Mouse (Mus musculus): ENCODE data around the gene Kat6b. TPM values are rescaled to one million over a fixed set of nuclear protein-coding genes. Genes with fewer than 3 reads are reported as not detected.
A peak's percentile ranks its signal among the peaks of the same experiment; 100 is the strongest.

The Kat6b gene
- total RNA-seq, 2 experiments from 2014 or later, result 104 to 117 TPM

DNA sequence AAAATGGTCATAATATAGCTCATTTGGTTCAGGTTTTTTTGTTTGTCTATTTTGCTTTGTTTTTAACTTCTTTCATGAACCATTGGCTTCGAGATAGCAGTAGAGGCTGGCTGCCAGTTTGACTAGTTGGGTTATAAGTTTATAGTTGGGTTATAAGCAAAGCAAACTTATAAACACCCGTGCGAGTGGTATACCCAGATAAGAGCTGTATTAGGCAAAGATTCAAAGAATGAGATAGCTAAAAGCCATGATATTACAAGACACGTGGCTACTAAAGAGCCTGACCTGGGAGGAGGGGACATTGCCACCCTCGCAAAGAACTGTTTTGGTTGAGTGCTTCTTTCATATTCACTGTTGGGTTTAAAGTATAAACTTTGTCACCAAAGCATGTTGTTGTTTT is 102.6 kb downstream of the Kat6b start:
- TF ChIP-seq CTCF (conservative IDR thresholded peaks at IDR 0.05), result no peak
- no peak overlapping the region for H3K4me3 ChIP-seq
- peak overlapping the region; percentile 59 for H3K27ac ChIP-seq
- DNase-seq (ENCODE audit: low spot score in 2 of 2), result no peak

DNA sequence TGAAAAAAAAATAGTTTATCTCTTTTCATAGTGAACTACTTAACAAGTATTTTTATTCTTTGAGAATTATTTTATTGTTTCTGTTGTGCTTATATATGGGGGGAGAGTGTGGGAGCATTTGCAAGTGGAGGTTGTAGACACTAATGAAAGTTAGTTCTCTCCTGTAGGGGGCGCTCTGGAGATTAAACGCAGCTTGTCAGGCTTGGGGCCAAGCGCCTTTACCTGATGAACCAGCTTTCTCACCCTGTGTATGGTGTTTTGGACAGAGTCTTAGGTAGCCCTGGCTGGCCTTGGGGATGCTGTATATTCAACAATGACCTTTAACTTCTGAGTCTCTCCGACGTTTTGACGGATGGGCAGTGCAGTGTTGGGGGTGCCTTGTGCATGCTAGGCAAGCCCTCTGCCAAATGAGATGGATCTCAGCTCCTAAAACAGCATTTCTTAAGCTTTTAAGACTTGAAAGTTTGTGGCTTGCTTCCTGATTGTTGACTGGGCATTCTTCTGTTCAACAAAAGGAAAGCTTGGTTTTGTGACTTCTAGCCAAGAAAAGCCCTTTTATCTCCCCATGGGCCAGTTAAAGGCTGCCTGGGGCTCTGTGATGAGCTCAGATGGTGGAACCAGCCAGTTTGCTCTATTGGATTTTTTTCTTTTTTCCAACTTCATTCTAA is 103.4 kb downstream of the Kat6b start:
- no peak for DNase-seq (ENCODE audit: low spot score in 2 of 2)
- Histone ChIP-seq H3K4me3 (no peak overlapping the region), H3K27ac (no peak overlapping the region)
- peak; percentile 69 for TF ChIP-seq CTCF (conservative IDR thresholded peaks at IDR 0.05)

DNA sequence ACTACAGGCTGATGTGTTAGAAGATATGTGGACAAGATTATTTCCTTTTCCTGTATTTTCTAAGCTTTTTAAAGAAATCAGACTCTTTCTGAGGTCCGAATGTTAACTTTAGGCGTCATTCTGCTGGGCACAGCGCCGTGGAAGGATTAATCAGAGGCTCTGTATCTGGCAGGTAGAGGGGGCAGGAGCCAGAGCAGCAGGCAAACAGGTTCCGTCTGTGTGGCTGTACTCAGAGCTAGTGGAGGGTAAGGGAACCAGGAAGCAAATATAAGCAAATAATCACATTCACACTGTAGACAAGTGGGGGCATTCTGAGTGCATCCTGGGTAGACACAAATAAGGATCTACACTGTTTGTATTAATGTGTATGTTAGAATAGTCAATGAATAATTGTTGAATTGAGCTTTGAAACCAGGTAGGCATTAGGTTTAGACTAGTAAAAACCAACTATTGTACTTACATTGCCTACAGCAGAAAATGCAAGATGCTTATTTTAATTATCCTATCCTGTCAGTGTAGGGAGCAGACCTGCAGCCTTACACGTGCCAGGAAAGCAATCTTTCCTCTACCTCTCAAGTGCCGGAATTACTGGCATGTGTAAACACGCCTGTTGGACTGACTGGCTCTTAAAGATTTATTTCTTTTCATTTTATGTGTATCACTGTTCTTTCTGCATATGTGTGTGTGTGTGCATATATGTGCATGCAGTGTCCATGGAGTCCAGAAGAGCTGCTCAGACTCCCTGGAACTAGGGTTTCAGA is 104.4 kb downstream of the Kat6b start:
- no peak overlapping the region for H3K4me3 ChIP-seq
- no peak for DNase-seq (ENCODE audit: low spot score in 2 of 2)
- no peak overlapping the region for H3K27ac ChIP-seq
- TF ChIP-seq CTCF (conservative IDR thresholded peaks at IDR 0.05), result no peak

DNA sequence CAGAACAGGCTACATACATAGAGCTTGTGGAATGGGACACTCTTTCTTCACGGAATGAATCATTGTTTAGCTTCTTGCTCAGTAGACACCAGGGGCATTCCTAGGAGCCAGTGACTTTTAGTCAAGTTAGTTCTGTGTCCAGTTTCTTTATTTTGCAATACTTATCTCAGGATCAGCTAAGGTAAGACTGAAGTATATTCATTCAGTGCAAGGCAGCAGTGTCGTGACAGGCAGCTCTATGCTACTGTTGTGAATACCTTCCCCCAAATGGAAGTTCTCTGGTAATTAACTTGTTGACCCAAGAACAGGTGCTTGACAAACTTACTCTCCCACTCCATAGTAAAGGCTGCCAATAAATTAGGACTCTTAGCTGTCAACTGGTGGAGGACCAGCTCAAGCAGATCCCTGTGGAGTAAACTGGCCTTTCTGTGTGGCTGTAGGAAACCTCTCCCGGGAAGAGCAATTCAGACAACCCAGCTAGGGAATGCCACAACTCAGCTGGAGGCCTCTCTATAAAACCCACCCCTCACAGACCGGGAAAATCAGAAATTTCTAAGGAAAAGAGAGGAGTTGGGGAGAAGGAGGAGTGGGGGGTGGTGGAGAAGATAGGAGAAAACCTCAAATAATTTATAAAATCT is 105.4 kb downstream of the Kat6b start:
- TF ChIP-seq CTCF (conservative IDR thresholded peaks at IDR 0.05), result no peak
- no peak for DNase-seq (ENCODE audit: low spot score in 2 of 2)
- no peak overlapping the region for H3K27ac ChIP-seq

DNA sequence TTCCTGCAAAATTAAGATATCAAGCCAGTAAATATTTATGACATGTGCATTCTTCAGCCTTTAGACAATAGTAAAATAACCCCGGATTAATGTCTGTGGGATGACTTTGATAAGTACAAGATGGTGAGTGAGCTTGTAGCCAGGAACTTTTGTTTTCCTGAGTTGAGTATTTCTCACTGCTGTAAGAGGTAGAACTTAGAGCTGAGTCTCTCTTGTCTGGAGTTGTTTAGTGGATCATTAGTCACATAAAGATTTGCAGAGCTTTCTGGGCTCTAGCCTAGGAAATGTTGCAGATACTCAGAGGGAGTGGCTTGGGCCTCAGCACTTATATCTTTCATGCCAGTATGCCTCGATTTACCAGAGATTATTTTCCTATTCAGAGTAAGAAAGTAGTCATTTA is 106.7 kb downstream of the Kat6b start:
- TF ChIP-seq CTCF (conservative IDR thresholded peaks at IDR 0.05), result no peak

More for the DNA sequence above, 105.4 kb downstream of the Kat6b start:
- no peak overlapping the region for H3K4me3 ChIP-seq

DNA sequence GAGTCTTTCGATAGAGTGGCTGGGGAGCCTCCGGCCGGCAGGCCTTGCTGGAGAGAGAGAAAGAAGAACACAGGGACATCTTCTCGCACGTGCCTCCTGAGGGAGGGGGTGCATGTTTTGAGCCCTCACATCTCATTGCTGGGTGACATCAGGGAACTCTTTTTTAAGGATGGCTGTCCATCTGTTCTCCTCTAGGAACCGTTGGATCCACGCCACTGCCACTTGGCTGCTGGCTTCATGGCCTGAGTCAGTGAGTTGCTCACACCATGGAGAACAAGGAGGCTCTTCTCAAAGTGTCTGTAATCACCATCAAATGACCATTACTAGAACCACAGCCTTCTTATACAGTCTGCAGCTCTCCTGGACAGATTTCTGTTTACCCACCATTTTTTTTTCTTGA is 108.4 kb downstream of the Kat6b start:
- no peak overlapping the region for H3K27ac ChIP-seq
- no peak overlapping the region for H3K4me3 ChIP-seq
- no peak for DNase-seq (ENCODE audit: low spot score in 2 of 2)
- no peak for TF ChIP-seq CTCF (conservative IDR thresholded peaks at IDR 0.05)

More for the DNA sequence above, 106.7 kb downstream of the Kat6b start:
- DNase-seq (ENCODE audit: low spot score in 2 of 2), result no peak
- Histone ChIP-seq H3K4me3 (no peak overlapping the region), H3K27ac (no peak overlapping the region)

DNA sequence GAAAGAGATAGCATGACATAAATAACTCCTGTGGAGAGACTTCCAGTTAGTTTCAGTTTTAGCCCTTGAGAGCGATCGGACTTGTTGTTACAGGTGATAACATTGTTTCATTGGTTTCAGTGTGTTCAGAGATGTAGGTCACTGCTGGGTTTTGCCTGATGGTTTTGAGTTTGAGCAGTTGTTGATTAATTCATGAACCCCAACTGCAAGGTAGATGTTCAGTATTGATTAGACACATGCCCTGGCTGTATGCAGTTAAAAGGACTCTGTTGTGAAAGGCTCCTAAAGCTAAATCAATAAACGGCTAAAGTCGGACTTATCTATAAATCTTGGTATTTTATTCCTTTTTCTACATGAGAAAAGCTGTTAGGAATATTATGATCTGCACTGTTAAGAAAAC is 109.0 kb downstream of the Kat6b start:
- TF ChIP-seq CTCF (conservative IDR thresholded peaks at IDR 0.05), result no peak
- H3K27ac ChIP-seq, result no peak overlapping the region
- no peak for DNase-seq (ENCODE audit: low spot score in 2 of 2)
- H3K4me3 ChIP-seq, result no peak overlapping the region

DNA sequence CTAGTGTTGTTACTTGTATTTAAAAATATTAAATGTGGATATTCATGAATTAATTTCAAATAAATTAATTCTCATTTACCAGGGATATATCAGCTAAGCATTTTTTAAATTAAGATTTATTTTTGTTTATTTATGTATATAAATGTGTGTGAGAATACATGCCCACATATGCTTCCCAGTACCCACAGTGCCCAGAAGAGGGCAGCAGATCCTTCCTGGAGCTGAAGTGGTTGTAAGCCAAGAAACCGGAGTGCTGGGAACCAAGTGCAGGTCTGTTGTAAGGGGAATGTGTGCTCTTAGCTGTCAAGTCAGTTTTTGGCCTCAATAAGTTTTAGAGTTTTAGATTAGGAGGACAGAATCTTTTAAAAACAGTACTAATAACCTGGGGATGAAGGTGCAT is 110.9 kb downstream of the Kat6b start:
- Histone ChIP-seq H3K27ac (no peak overlapping the region), H3K4me3 (no peak overlapping the region)
- no peak for DNase-seq (ENCODE audit: low spot score in 2 of 2)
- TF ChIP-seq CTCF (conservative IDR thresholded peaks at IDR 0.05), result peak; percentile 62

DNA sequence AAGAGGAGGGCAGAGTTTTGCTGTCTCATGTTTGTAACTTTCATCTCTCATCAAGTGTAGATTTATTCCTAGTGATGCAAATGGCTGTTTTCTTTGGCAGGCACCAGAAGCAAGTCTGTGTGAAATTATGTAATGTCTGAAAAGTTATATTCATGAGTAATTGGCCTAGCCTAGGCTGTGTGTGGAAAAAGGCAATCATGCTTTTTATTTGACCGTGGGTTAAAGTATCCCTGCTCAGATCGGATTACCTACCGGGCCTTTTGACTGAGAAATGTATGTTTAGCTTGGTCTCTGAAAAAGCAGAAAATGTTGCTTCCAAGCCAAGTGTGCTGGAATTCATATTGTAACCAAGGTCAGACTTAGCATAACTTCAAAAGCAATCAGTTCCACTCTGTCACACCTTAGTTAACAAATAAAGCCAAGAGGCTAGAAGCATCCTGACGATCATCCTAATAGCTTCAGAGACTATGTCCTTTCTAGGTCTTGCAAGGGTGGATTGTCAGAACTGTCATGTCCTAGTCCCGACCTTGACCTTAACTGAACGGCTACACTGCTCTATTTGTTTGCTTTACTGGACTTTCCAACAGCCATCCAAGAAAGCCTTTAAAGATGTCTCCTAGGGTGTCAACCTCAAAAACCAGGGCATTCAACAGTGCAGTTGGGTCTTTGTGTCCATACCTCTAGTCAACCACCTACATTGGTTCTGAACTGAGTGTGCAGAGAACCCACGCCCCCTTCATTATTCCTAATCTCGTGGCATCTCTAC is 111.9 kb downstream of the Kat6b start:
- no peak for TF ChIP-seq CTCF (conservative IDR thresholded peaks at IDR 0.05)
- Histone ChIP-seq H3K27ac (no peak overlapping the region), H3K4me3 (no peak overlapping the region)
- peak in 1 of 2 experiments; percentile 25 for DNase-seq (ENCODE audit: low spot score in 2 of 2)

DNA sequence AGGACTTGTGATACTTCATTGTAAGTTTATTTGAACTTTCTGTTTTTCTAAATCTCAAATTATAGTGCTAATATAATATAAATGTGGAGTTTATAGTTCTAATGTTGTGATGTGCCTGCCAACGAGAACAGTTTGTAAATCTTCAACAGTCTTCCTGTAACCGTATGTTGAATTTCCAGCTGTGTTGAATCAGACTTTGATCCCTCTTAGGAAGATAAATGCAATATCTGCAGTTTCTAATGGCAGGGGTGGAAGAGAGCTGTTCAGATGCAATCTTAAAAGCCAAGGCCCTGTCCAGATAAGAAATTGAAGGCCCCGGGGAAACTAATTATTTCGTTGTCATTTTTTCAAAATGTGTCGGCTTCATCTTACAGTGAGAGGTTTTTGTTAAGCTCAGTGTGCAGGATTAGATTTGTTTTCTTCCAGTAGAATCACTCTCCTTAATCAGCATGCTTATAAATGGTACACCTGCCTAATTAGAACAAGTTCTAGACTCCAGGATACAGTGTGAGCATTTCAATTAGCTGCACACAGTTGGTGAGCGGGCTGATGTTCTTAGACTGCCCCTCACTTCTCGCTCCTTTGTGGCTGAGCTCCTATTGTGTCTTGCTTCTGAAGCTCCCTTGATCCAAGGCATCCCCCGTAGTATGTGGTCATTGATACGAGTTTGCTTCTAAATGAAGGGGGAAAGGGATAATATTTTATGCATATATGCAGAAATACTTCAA is 118.4 kb downstream of the Kat6b start:
- Histone ChIP-seq H3K27ac (no peak overlapping the region), H3K4me3 (no peak overlapping the region)
- no peak for DNase-seq (ENCODE audit: low spot score in 2 of 2)
- TF ChIP-seq CTCF (conservative IDR thresholded peaks at IDR 0.05), result no peak

DNA sequence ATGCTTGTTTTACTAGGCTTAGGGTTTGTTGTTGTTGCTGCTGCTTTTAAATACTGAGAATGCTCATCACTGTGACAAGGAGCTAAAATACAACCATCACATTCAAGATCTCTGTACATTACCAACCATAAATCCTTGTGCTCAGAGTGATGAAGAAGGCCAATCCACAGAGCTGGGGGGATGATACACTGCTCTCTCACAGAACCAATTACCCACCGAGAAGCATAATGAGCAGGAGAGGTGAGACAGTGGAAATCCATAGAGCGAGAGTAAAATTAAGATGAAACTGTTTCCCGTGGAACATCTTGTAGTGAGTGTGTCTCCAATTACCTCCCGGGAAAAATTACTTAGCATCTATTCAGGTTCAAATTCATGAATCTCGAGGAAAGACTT is 118.9 kb downstream of the Kat6b start:
- H3K27ac ChIP-seq, result no peak overlapping the region
- H3K4me3 ChIP-seq, result no peak overlapping the region
- no peak for DNase-seq (ENCODE audit: low spot score in 2 of 2)
- no peak for TF ChIP-seq CTCF (conservative IDR thresholded peaks at IDR 0.05)

DNA sequence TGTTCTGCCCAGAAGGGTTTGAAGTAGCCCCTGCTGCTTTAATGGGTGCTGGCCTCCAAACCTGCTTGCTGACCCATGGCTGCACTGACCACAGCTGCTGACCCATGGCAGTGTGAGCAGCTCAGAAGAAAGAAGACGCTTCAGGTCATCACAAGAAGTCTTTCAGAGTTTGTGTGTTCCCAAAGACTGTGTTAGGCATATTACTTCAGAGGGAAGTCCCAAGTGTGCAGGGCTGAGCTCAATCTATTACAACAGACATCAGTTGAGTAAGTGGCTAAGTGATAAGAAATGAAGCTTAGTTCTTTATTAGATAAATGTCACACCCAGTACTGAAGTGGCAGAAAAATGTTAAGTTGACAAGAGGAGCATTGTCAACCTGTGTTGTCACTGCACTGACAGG is 119.4 kb downstream of the Kat6b start:
- no peak for DNase-seq (ENCODE audit: low spot score in 2 of 2)
- no peak overlapping the region for H3K27ac ChIP-seq
- TF ChIP-seq CTCF (conservative IDR thresholded peaks at IDR 0.05), result no peak
- H3K4me3 ChIP-seq, result no peak overlapping the region

All from layer of hippocampus, adult 2 months (tissue).